In the genomic region with DNA sequence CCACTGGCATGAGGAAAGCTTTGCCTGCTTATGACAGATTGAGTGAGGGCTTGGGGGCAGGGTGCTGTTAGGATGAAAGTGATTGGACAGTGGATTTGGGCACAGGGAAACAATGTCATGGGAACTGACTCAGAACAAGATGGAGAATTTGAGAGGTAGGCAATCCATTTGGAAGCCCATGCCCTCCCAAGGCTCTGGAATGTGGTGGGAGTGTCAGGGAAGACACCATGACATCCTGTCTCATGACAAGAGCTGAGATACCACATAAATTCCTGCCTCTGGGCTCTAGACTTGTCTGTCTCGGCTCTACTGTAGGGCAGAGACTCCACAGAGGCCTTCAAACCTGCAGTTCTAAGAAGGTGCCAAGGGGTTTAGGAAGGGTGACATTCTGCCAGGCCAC, we compare ENCODE assay signal across 18 mouse cellular contexts.
"Had no signal": no experiment of that assay in that cellular context is flagged by ENCODE, and none has a peak within 500 bp of the region (broad histone marks: within the 10 kb centered on the region; RNA-seq: fewer than 3 reads in every experiment).

No protein-coding gene starts in this region.

- DNase-seq: kidney, adult 9 months; kidney, postnatal 14 days; left cerebral cortex, postnatal 4 days; lung, adult 18-20 months; lung, postnatal 10 days; lung, postnatal 36 days; midbrain, embryonic 14.5 days; right cerebral cortex, adult 18-20 months; right cerebral cortex, postnatal 14 days; right cerebral cortex, postnatal 4 days; thymus, postnatal 25 days had no signal

- H3K9ac ChIP-seq: liver, embryonic 15.5 days; lung, embryonic 15.5 days; neural tube, embryonic 12.5 days; neural tube, embryonic 15.5 days; stomach, embryonic 15.5 days had no signal

- H3K9me3 ChIP-seq: liver, embryonic 15.5 days; lung, embryonic 15.5 days; neural tube, embryonic 12.5 days; neural tube, embryonic 15.5 days; stomach, embryonic 15.5 days had no signal

- H3K4me2 ChIP-seq: liver, embryonic 15.5 days; lung, embryonic 15.5 days; neural tube, embryonic 12.5 days; neural tube, embryonic 15.5 days; stomach, embryonic 15.5 days had no signal

- H3K27ac ChIP-seq: liver, embryonic 15.5 days; lung, embryonic 15.5 days; midbrain, embryonic 10.5 days; neural tube, embryonic 12.5 days; neural tube, embryonic 15.5 days; stomach, embryonic 15.5 days had no signal

- H3K4me3 ChIP-seq: liver, embryonic 15.5 days; lung, embryonic 15.5 days; megakaryocyte, embryonic 14.5 days; midbrain, embryonic 10.5 days; neural tube, embryonic 12.5 days; neural tube, embryonic 15.5 days; stomach, embryonic 15.5 days had no signal
